Comparison of ENCODE assay signal across 8 mouse cellular contexts in genomic region chr15:97338377-97339060, GRCm38 (mm10).
DNase-seq lines count a peak whose midpoint lies in the region; ATAC-seq lines count a peak whose summit lies in the region.
"Had no signal": no experiment of that assay in that cellular context is flagged by ENCODE, and none has a peak within 500 bp of the region (broad histone marks: within the 10 kb centered on the region; RNA-seq: fewer than 3 reads in every experiment).

No protein-coding gene starts in this region.

- no peak overlapping the region for H3K9ac ChIP-seq in neural tube, embryonic 11.5 days (ENCODE audit: low read length)
- no peak overlapping the region for H3K9ac ChIP-seq in forebrain, embryonic 15.5 days (replicated peaks)
- peak overlapping the region; percentile 26; the same call in 1 of the 2 replicates for H3K9ac ChIP-seq in liver, embryonic 13.5 days

- peaks cover 4% of the 10 kb centered on the region; the same call in 1 of the 2 replicates for H3K4me1 ChIP-seq in neural tube, embryonic 11.5 days (ENCODE audit: control insufficient read depth, insufficient read depth, low read length)
- peaks cover 3% of the 10 kb centered on the region; the same call in 1 of the 2 replicates for H3K4me1 ChIP-seq in forebrain, embryonic 15.5 days
- peaks cover 62% of the 10 kb centered on the region for H3K4me1 ChIP-seq in liver, embryonic 13.5 days (replicated peaks)

- no peak overlapping the region for H3K4me3 ChIP-seq in neural tube, embryonic 11.5 days (ENCODE audit: low read depth, low read length)
- peak overlapping the region; percentile 12 for H3K4me3 ChIP-seq in forebrain, embryonic 15.5 days
- H3K4me3 ChIP-seq in liver, embryonic 13.5 days (replicated peaks) = peak overlapping the region; percentile 31

- no peak for ATAC-seq in neural tube, embryonic 11.5 days (ENCODE audit: insufficient read depth, low FRiP score, low TSS enrichment)
- ATAC-seq in forebrain, embryonic 15.5 days (replicated peaks) = no peak
- ATAC-seq in liver, embryonic 13.5 days (ENCODE audit: low read depth) = no peak

- no peaks in the 10 kb centered on the region for H3K9me3 ChIP-seq in neural tube, embryonic 11.5 days (ENCODE audit: control insufficient read depth, low read length)
- no peaks in the 10 kb centered on the region for H3K9me3 ChIP-seq in forebrain, embryonic 15.5 days
- no peaks in the 10 kb centered on the region for H3K9me3 ChIP-seq in liver, embryonic 13.5 days (replicated peaks)

- WGBS in neural tube, embryonic 11.5 days = 9% methylated on average over 17 of the region's 17 CpGs
- WGBS in forebrain, embryonic 15.5 days = 5% methylated on average over 17 of the region's 17 CpGs
- WGBS in liver, embryonic 13.5 days (ENCODE audit: insufficient replicate concordance) = 28% methylated on average over 17 of the region's 17 CpGs

- no peak for DNase-seq in neural tube, embryonic 11.5 days (ENCODE audit: low spot score)
- no peak for DNase-seq in neural tube, embryonic 10.5 days (ENCODE audit: extremely low spot score, low spot score)
- DNase-seq in liver, embryonic 13.5 days = no peak
- DNase-seq in testis, postnatal 14 days (ENCODE audit: low spot score) = peak; percentile 42
- no peak for DNase-seq in cerebellum, adult 18-20 months
- no peak for DNase-seq in ovary, postnatal 36 days (ENCODE audit: low spot score)
- DNase-seq: right cerebral cortex, postnatal 14 days had no signal

- H3K4me2 ChIP-seq in neural tube, embryonic 11.5 days (ENCODE audit: low read depth) = peak overlapping the region; percentile 42
- H3K4me2 ChIP-seq in forebrain, embryonic 15.5 days (replicated peaks) = peak overlapping the region; percentile 35
- peak overlapping the region; percentile 63 for H3K4me2 ChIP-seq in liver, embryonic 13.5 days

- no peak overlapping the region for H3K27ac ChIP-seq in neural tube, embryonic 11.5 days (ENCODE audit: low read depth, low read length)
- no peak overlapping the region for H3K27ac ChIP-seq in forebrain, embryonic 15.5 days (replicated peaks)
- H3K27ac ChIP-seq in liver, embryonic 13.5 days = peak overlapping the region; percentile 82

- H3K27me3 ChIP-seq in neural tube, embryonic 11.5 days (ENCODE audit: control insufficient read depth, insufficient read depth, low read length) = no peaks in the 10 kb centered on the region
- H3K27me3 ChIP-seq in forebrain, embryonic 15.5 days = no peaks in the 10 kb centered on the region
- H3K27me3 ChIP-seq in liver, embryonic 13.5 days = no peaks in the 10 kb centered on the region

- no peaks in the 10 kb centered on the region for H3K36me3 ChIP-seq in neural tube, embryonic 11.5 days (ENCODE audit: control insufficient read depth, insufficient read depth, low read length)
- no peaks in the 10 kb centered on the region for H3K36me3 ChIP-seq in forebrain, embryonic 15.5 days
- no peaks in the 10 kb centered on the region for H3K36me3 ChIP-seq in liver, embryonic 13.5 days
